ENCODE assay signal across 8 mouse cellular contexts in genomic region chr17:34655581-34655991, GRCm38 (mm10). TPM values are rescaled to one million over a fixed set of nuclear protein-coding genes. Genes with fewer than 3 reads are reported as not detected.
DNase-seq lines count a peak whose midpoint lies in the region; ATAC-seq and TF ChIP-seq lines count a peak whose summit lies in the region.

No protein-coding gene starts in this region.

- no peaks in the 10 kb centered on the region for H3K9me3 ChIP-seq in embryonic facial prominence, embryonic 10.5 days
- H3K9me3 ChIP-seq in heart, embryonic 14.5 days (ENCODE audit: control insufficient read depth, low read length) = no peaks in the 10 kb centered on the region
- no peaks in the 10 kb centered on the region for H3K9me3 ChIP-seq in kidney, postnatal 0 days (replicated peaks; ENCODE audit: low read length)

- peaks cover 21% of the 10 kb centered on the region for H3K27me3 ChIP-seq in embryonic facial prominence, embryonic 10.5 days (replicated peaks; ENCODE audit: low read depth, poor library complexity, severe bottlenecking)
- peaks cover 14% of the 10 kb centered on the region for H3K27me3 ChIP-seq in heart, embryonic 14.5 days (ENCODE audit: control insufficient read depth, insufficient read depth, low read length)
- H3K27me3 ChIP-seq in kidney, postnatal 0 days (ENCODE audit: insufficient read depth, low read length) = no peaks in the 10 kb centered on the region; the same call in 1 of the 2 replicates

- H3K36me3 ChIP-seq in embryonic facial prominence, embryonic 10.5 days (replicated peaks) = peaks cover 51% of the 10 kb centered on the region
- H3K36me3 ChIP-seq in heart, embryonic 14.5 days (ENCODE audit: control insufficient read depth, insufficient read depth, low read length) = peaks cover 37% of the 10 kb centered on the region
- peaks cover 26% of the 10 kb centered on the region for H3K36me3 ChIP-seq in kidney, postnatal 0 days (ENCODE audit: insufficient read depth, low read length)

- H3K27ac ChIP-seq in embryonic facial prominence, embryonic 10.5 days (replicated peaks) = peak overlapping the region; percentile 30; the same call in 1 of the 2 replicates
- H3K27ac ChIP-seq in heart, embryonic 14.5 days (replicated peaks in 1 of 2; ENCODE audit: control insufficient read depth in 1 of 2, insufficient read depth in 1 of 2, low read depth in 2 of 2, low read length in 2 of 2) = peak overlapping the region; percentile 33 to 34; a peak in 3 of 4 replicates
- H3K27ac ChIP-seq in kidney, postnatal 0 days = no peak overlapping the region

- 62% methylated on average over 4 of the region's 4 CpGs for WGBS in embryonic facial prominence, embryonic 10.5 days
- 7% methylated on average over 3 of the region's 4 CpGs for WGBS in heart, embryonic 14.5 days
- WGBS in kidney, postnatal 0 days = 52% methylated on average over 4 of the region's 4 CpGs

- 0 out of 2 replicates have a peak, but pooled peaks have one; percentile 30 for TF ChIP-seq CTCF in kidney, postnatal 0 days (IDR thresholded peaks at IDR 0.05; ENCODE audit: low read depth)

- ATAC-seq in heart, embryonic 14.5 days (ENCODE audit: insufficient number of reproducible peaks, insufficient read depth, low FRiP score, low read depth) = peak; percentile 84
- peak; percentile 62 for ATAC-seq in kidney, postnatal 0 days (replicated peaks; ENCODE audit: low FRiP score, low read depth)

- H3K4me3 ChIP-seq in embryonic facial prominence, embryonic 10.5 days = 0 out of 2 replicates have a peak overlapping the region, but pooled peaks have one; percentile 6
- no peak overlapping the region for H3K4me3 ChIP-seq in heart, embryonic 14.5 days (ENCODE audit: control insufficient read depth in 1 of 2, insufficient read depth in 1 of 2, low read depth in 1 of 2, low read length in 2 of 2)
- H3K4me3 ChIP-seq in kidney, postnatal 0 days (replicated peaks; ENCODE audit: low read depth, low read length) = no peak overlapping the region

- H3K4me2 ChIP-seq in heart, embryonic 14.5 days (ENCODE audit: low read length) = no peak overlapping the region
- H3K4me2 ChIP-seq in kidney, postnatal 0 days (ENCODE audit: low read length) = no peak overlapping the region

- H3K9ac ChIP-seq in heart, embryonic 14.5 days (ENCODE audit: low read length) = no peak overlapping the region
- H3K9ac ChIP-seq in kidney, postnatal 0 days (ENCODE audit: low read depth, low read length) = no peak overlapping the region

- peak; percentile 28 for DNase-seq in retina, postnatal 1 day
- no peak for DNase-seq in retina, embryonic 14.5 days (ENCODE audit: low spot score)
- no peak for DNase-seq in embryonic facial prominence, embryonic 10.5 days (ENCODE audit: low spot score)
- DNase-seq in kidney, postnatal 0 days (ENCODE audit: low spot score) = peak; percentile 86
- DNase-seq in lung, postnatal 25 days (ENCODE audit: low spot score) = peak; percentile 94
- DNase-seq in testis, postnatal 10 days (ENCODE audit: low spot score) = peak; percentile 85
- DNase-seq in thymus, postnatal 25 days = no peak

- peaks cover 37% of the 10 kb centered on the region for H3K4me1 ChIP-seq in embryonic facial prominence, embryonic 10.5 days
- H3K4me1 ChIP-seq in heart, embryonic 14.5 days (ENCODE audit: control insufficient read depth in 2 of 2, insufficient read depth in 2 of 2, low read length in 2 of 2) = peaks cover 20 to 32% of the 10 kb centered on the region in 2 experiments
- H3K4me1 ChIP-seq in kidney, postnatal 0 days (replicated peaks; ENCODE audit: insufficient read depth, low read length) = 0 out of 2 replicates have a peak, but pooled peaks cover 7% of the 10 kb centered on the region

RNA-seq across cellular contexts. Expression of gene Atf6b, which starts 8.6 kb away (rescaled TPM):
- 103 and 104 TPM in 2 replicates for polyA plus RNA-seq in embryonic facial prominence, embryonic 10.5 days (2016; fragmentation: Nextera tagmentation; extraction: Ambion mirVana)
- 28.7 and 34.3 TPM in 2 replicates for polyA plus RNA-seq in heart, embryonic 14.5 days (2014; fragmentation: Nextera tagmentation; extraction: Ambion mirVana)
- polyA plus RNA-seq in kidney, postnatal 0 days (2015; fragmentation: Nextera tagmentation; extraction: Ambion mirVana) = 62.0 and 65.8 TPM in 2 replicates

RNA-seq across cellular contexts. Expression of gene Fkbpl, which starts 11.0 kb away (rescaled TPM):
- 16.6 and 17.3 TPM in 2 replicates for polyA plus RNA-seq in embryonic facial prominence, embryonic 10.5 days (2016; fragmentation: Nextera tagmentation; extraction: Ambion mirVana)
- polyA plus RNA-seq in heart, embryonic 14.5 days (2014; fragmentation: Nextera tagmentation; extraction: Ambion mirVana) = 7.3 and 8.9 TPM in 2 replicates
- 16.4 and 18.6 TPM in 2 replicates for polyA plus RNA-seq in kidney, postnatal 0 days (2015; fragmentation: Nextera tagmentation; extraction: Ambion mirVana)

RNA-seq across cellular contexts. Expression of gene Tnxb, which starts 14.7 kb away (rescaled TPM):
- 0.03 TPM in 1 of 2 replicates, not detected in the other for polyA plus RNA-seq in embryonic facial prominence, embryonic 10.5 days (2016; fragmentation: Nextera tagmentation; extraction: Ambion mirVana)
- polyA plus RNA-seq in heart, embryonic 14.5 days (2014; fragmentation: Nextera tagmentation; extraction: Ambion mirVana) = 2.7 and 3.0 TPM in 2 replicates
- polyA plus RNA-seq in kidney, postnatal 0 days (2015; fragmentation: Nextera tagmentation; extraction: Ambion mirVana) = 0.19 and 0.26 TPM in 2 replicates

RNA-seq across cellular contexts. Expression of gene Prrt1, which starts 26.3 kb away (rescaled TPM):
- 0.12 and 0.18 TPM in 2 replicates for polyA plus RNA-seq in embryonic facial prominence, embryonic 10.5 days (2016; fragmentation: Nextera tagmentation; extraction: Ambion mirVana)
- 0.27 and 0.39 TPM in 2 replicates for polyA plus RNA-seq in heart, embryonic 14.5 days (2014; fragmentation: Nextera tagmentation; extraction: Ambion mirVana)
- 0.36 and 0.55 TPM in 2 replicates for polyA plus RNA-seq in kidney, postnatal 0 days (2015; fragmentation: Nextera tagmentation; extraction: Ambion mirVana)

RNA-seq across cellular contexts. Expression of gene Ppt2, which starts 27.3 kb away (rescaled TPM):
- polyA plus RNA-seq in embryonic facial prominence, embryonic 10.5 days (2016; fragmentation: Nextera tagmentation; extraction: Ambion mirVana) = 18.6 and 19.5 TPM in 2 replicates
- polyA plus RNA-seq in heart, embryonic 14.5 days (2014; fragmentation: Nextera tagmentation; extraction: Ambion mirVana) = 30.4 and 33.3 TPM in 2 replicates
- 62.9 and 65.5 TPM in 2 replicates for polyA plus RNA-seq in kidney, postnatal 0 days (2015; fragmentation: Nextera tagmentation; extraction: Ambion mirVana)

Comparison
In these comparisons a context has a peak if more than half of its experiments do, and no peak if none do; other contexts are left out.
1. DNase-seq: peak in retina, postnatal 1 day (single experiment), kidney, postnatal 0 days (single experiment), lung, postnatal 25 days (single experiment) and testis, postnatal 10 days (single experiment); none in retina, embryonic 14.5 days (single experiment), embryonic facial prominence, embryonic 10.5 days (single experiment) and thymus, postnatal 25 days (single experiment).